Mouse (Mus musculus) heart, embryonic 11.5 days (tissue): ENCODE measurements around the gene Secisbp2. TPM values are rescaled to one million over a fixed set of nuclear protein-coding genes. Genes with fewer than 3 reads are reported as not detected.
A peak's percentile ranks its signal among the peaks of the same experiment; 100 is the strongest.

Experiments
- ATAC-seq: fragments of 200-750 bp; cut with Nextera tagmentation; replicated peaks from 2 replicates; pipeline ENCODE4 v1.8.0; 2017; ENCODE audit warnings: moderate library complexity; ENCODE audit not compliant: insufficient number of reproducible peaks, low FRiP score, low TSS enrichment
- H3K27ac ChIP-seq: fragments of 300-500 bp; sonication (generic); 2 replicates; pipeline ENCODE4 v1.5.1; 2014; ENCODE audit warnings: mild to moderate bottlenecking, low read depth, low read length
- H3K27me3 ChIP-seq: fragments of 300-500 bp; sonication (generic); 2 replicates; pipeline ENCODE4 v1.6.1; 2014; ENCODE audit warnings: mild to moderate bottlenecking, low read length, mixed read lengths; ENCODE audit not compliant: control insufficient read depth, insufficient read depth
- H3K36me3 ChIP-seq: fragments of 300-500 bp; sonication (generic); 2 replicates; pipeline ENCODE4 v1.6.1; 2014; ENCODE audit warnings: mild to moderate bottlenecking, low read length, moderate library complexity, mixed read lengths; ENCODE audit not compliant: control insufficient read depth, insufficient read depth
- H3K4me1 ChIP-seq: fragments of 300-500 bp; sonication (generic); 2 replicates; pipeline ENCODE4 v1.6.1; 2014; ENCODE audit warnings: low read length; ENCODE audit not compliant: control insufficient read depth, insufficient read depth
- H3K4me2 ChIP-seq: fragments of 300-500 bp; sonication (generic); 2 replicates; pipeline ENCODE4 v1.6.1; 2014; ENCODE audit warnings: mild to moderate bottlenecking, moderate library complexity
- H3K4me3 ChIP-seq: fragments of 300-500 bp; sonication (generic); 2 replicates; pipeline ENCODE4 v1.5.1; 2014; ENCODE audit warnings: low read depth, low read length
- H3K9ac ChIP-seq: fragments of 300-500 bp; sonication (generic); 2 replicates; pipeline ENCODE4 v1.6.1; 2014; ENCODE audit warnings: mild to moderate bottlenecking, low read depth, low read length, moderate library complexity
- H3K9me3 ChIP-seq: fragments of 300-500 bp; sonication (generic); replicated peaks from 2 replicates; pipeline ENCODE4 v1.6.1; 2016; ENCODE audit warnings: low read length; ENCODE audit not compliant: control insufficient read depth
- WGBS: fragments of 180-500 bp; shearing (Covaris S2); extraction: QIAGEN DNeasy Blood & Tissue Kit; methylation state at CpG from one replicate; pipeline ENCODE4 v1.1.7; 2014; ENCODE audit not compliant: insufficient replicate concordance; 5-methylcytosine and 5-hydroxymethylcytosine counted together
- polyA plus RNA-seq: library from polyadenylated mRNA; unstranded; fragments of >200 nt; fragmentation: Nextera tagmentation; extraction: Ambion mirVana; gene quantifications from 2 replicates; pipeline ENCODE4 v1.2.1, GENCODE M21; 2014

Gene Secisbp2
- polyA plus RNA-seq, 1 experiment from 2014 or later, result 21.9 TPM

DNA sequence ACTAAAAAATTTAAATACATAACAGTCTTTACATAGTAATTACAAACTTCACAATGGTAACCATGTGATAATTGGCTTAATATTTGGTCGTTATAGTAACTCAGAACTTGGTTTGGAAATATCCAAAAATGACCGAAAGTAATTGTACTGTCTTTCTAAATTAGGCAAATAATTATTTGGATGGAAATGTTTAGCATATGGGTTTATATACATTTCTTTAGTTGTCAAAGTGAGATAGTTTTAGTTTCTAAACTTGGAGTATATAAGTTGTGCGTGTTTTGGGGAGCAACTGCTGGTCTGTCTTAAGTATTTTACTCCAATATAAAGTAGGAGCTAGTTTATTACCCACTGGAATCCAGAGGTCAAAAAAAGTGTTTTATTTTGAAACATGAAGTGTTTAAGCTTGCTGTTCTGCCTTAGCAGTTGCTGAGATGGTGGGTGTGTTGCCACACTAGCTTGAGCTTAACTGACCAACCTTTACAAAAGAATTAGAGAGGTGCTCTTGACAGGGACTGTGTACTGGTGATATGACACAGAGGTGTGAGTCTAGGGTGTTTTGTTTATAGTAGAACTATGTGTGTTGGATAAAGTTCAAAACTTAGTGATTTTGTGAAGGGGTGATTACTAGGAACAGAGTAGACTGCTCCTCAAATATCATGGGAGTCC lies 5.0 kb upstream of the Secisbp2 start:
- WGBS, result 13% methylated on average over 3 of the region's 3 CpGs
- peak overlapping the region; percentile 29; the same call in 1 of the 2 replicates for H3K27ac ChIP-seq
- no peaks in the 10 kb centered on the region for H3K36me3 ChIP-seq
- peak overlapping the region; percentile 90 for H3K9ac ChIP-seq
- H3K27me3 ChIP-seq, result no peaks in the 10 kb centered on the region
- ATAC-seq, result no peak
- H3K4me2 ChIP-seq, result peak overlapping the region; percentile 71
- H3K4me3 ChIP-seq, result peak overlapping the region; percentile 81
- no peaks in the 10 kb centered on the region for H3K9me3 ChIP-seq
- peaks cover 22% of the 10 kb centered on the region for H3K4me1 ChIP-seq

DNA sequence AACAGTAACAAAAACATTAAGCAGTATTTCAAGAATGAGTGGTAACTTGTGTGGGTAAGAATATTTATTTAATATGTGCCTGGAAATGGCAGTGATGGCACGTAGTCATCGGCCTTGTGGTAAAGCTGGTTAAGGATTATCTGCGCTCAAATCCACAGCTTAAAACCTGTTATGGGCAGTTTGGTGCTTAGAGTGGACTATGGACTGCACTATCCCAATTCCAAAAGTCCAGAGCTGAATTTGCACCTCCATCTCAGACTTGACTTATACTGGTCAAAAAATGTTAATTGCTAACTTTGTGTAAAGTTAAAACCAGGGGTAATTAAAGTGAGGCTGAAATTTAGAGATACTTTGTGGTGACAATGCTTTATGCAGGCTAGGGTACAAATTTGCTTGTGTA lies 3.7 kb upstream of the Secisbp2 start:
- peak overlapping the region; percentile 71 for H3K4me2 ChIP-seq
- no peaks in the 10 kb centered on the region for H3K36me3 ChIP-seq
- peak overlapping the region; percentile 11 for H3K9ac ChIP-seq
- no peak for ATAC-seq
- H3K27me3 ChIP-seq, result no peaks in the 10 kb centered on the region
- WGBS, result 82% methylated on average over 3 of the region's 3 CpGs
- peaks cover 24% of the 10 kb centered on the region for H3K4me1 ChIP-seq
- peak overlapping the region; percentile 81 for H3K4me3 ChIP-seq
- no peaks in the 10 kb centered on the region for H3K9me3 ChIP-seq
- H3K27ac ChIP-seq, result no peak overlapping the region

DNA sequence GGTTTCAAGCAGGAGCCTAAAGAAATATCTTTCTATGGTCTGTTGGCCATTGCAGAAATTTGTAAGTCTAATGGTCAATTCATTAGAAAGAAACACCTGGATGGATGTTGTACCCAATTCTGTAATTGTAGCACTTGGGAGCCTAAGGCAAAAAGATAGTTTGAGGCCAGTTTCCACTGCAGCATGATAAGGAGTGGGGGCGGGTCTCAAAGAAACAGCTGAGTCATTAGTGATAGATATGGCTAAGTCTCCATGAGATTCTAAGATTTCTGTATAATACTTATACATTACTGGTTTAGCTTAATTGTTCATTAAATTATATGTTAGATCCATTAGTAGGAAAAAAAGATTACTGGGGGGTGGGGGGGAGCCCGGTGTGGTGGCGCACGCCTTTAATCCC lies 3.3 kb upstream of the Secisbp2 start:
- no peak overlapping the region for H3K9ac ChIP-seq
- no peak overlapping the region for H3K27ac ChIP-seq
- peak overlapping the region; percentile 71 for H3K4me2 ChIP-seq
- no peaks in the 10 kb centered on the region for H3K9me3 ChIP-seq
- no peak for ATAC-seq
- peaks cover 24% of the 10 kb centered on the region for H3K4me1 ChIP-seq
- WGBS, result 71% methylated on average over 4 of the region's 4 CpGs
- H3K36me3 ChIP-seq, result no peaks in the 10 kb centered on the region
- H3K4me3 ChIP-seq, result peak overlapping the region; percentile 81; the same call in 1 of the 2 replicates
- no peaks in the 10 kb centered on the region for H3K27me3 ChIP-seq

DNA sequence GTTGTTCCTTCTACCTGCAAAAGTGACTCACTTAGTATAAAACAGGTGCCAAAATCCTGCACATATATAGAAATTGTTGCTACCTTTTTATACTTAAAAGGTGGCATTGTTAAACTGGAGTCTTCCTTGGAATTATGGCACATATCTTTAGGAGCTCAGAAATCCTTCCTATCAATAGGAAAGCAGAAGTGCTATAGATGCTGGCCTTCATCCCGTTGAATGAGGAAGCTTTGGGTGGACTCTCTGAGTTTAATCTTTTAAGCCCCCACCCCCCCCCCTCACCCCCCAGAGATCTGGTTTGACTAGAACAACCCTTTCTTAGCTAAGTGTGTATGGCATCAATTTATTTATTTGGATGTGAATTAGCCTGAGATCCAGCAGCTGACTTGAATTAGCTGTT lies 1.8 kb upstream of the Secisbp2 start:
- Histone ChIP-seq H3K27me3 (no peaks in the 10 kb centered on the region), H3K4me2 (no peak overlapping the region), H3K4me1 (peaks cover 24% of the 10 kb centered on the region), H3K4me3 (no peak overlapping the region), H3K27ac (no peak overlapping the region), H3K36me3 (peaks cover 2% of the 10 kb centered on the region; the same call in 1 of the 2 replicates), H3K9me3 (no peaks in the 10 kb centered on the region), H3K9ac (no peak overlapping the region)
- ATAC-seq, result no peak
- WGBS, result 74% methylated on average over 1 of the region's 1 CpGs

DNA sequence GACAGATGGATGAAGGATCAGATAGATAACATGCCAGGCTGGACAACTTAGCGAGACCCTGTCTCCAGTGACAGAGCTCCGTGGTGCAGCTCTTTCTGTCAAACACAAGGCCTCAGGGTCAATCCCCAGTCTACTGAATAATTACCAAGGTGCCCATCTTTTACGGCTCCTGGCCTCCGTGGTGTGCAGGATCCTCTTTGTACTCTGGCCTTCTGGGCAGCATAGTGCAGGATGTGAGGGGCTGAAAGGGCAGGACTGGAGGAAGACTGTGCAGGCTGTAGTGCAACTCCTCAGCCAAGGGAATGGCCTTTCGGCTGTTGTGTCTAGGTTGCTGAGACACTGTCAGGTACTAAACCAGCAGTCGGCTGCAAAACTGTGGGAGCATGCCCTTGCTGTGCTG lies 1.7 kb downstream of the Secisbp2 start:
- peaks cover 10% of the 10 kb centered on the region for H3K4me1 ChIP-seq
- no peak overlapping the region for H3K4me3 ChIP-seq
- no peak overlapping the region for H3K27ac ChIP-seq
- H3K4me2 ChIP-seq, result no peak overlapping the region
- no peaks in the 10 kb centered on the region for H3K9me3 ChIP-seq
- ATAC-seq, result no peak
- no peak overlapping the region for H3K9ac ChIP-seq
- 91% methylated on average over 6 of the region's 6 CpGs for WGBS
- no peaks in the 10 kb centered on the region for H3K27me3 ChIP-seq
- H3K36me3 ChIP-seq, result peaks cover 16% of the 10 kb centered on the region

DNA sequence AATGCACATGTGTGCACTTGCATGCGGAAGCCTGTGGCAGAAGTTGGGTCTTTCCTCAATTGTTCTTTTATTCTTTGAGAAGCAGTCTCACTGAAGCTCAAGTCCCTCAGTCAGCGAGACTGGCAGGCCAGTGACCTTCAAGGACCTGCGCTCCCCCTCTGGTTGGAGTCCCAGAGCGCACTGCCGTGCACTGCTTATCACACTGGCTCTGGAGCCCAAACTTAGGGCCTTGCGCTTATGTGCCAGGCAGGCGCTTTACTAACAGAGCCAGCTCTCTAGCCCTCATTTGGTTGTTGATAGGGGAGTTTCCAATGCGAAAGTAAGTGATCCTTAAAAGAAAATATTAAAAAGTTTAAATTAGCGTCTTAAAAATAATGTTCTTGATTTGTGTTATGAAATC lies 2.5 kb downstream of the Secisbp2 start:
- Histone ChIP-seq H3K9me3 (no peaks in the 10 kb centered on the region), H3K4me1 (peaks cover 8% of the 10 kb centered on the region), H3K9ac (no peak overlapping the region), H3K36me3 (peaks cover 20% of the 10 kb centered on the region), H3K4me2 (no peak overlapping the region), H3K4me3 (no peak overlapping the region), H3K27ac (no peak overlapping the region), H3K27me3 (no peaks in the 10 kb centered on the region)
- ATAC-seq, result no peak
- WGBS, result 83% methylated on average over 9 of the region's 9 CpGs

DNA sequence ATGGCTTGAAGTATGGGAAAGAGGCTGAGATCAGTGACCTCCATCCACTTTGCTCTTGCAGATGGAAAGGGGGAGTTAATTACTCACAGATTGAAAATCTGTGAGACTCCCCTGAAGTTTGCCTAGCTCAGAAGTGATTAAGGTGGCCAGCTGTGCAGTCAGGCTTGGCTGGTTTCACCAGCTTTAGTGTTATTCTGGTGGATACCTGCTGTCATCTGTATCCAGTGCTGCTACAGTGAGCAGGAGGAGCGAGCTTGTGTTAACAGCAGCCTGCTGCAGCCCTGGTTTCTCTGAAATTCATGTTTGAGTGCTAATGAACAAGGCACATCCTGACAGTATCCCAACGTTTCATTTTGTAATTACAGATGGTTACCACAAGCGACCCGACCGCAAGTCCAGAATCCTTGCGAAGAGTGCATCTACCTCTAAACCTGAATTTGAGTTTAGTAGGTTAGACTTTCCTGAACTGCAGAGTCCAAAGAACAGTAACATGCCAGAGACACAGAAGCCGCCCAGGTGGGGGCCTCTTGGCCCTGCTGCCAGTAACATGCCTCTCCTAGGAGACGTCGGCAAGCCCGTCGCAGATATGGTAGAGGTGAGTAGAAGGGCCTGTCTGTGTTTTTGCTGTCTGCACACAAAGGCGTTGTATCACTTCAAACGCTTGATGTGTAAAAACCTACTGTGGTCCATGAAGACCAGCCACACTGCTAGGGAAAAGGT lies 5.2 kb downstream of the Secisbp2 start:
- Histone ChIP-seq H3K27ac (no peak overlapping the region), H3K4me3 (no peak overlapping the region), H3K9ac (no peak overlapping the region), H3K27me3 (no peaks in the 10 kb centered on the region), H3K9me3 (no peaks in the 10 kb centered on the region), H3K4me1 (0 out of 2 replicates have a peak, but pooled peaks cover 3% of the 10 kb centered on the region), H3K4me2 (no peak overlapping the region), H3K36me3 (peaks cover 37% of the 10 kb centered on the region)
- 94% methylated on average over 13 of the region's 13 CpGs for WGBS
- no peak for ATAC-seq

DNA sequence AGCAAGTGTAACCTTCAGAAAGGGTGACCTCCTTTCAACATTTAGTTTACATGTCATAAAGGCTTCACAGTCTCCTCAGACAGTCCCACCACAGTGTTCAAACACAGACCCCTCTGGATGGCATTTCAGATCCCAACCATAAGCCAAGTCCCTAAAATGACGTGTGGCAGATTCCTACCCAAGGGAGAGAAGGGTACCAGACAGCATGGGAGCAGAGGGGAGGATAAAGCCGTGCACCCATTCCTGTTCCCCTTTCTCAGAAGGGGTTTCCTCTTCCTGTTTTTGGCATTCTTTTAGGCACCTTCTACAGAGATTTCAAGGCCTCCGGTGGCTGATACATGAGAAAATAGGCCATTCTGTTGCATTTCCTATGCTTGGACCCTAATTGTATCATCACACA lies 6.6 kb downstream of the Secisbp2 start:
- Histone ChIP-seq H3K36me3 (peaks cover 50% of the 10 kb centered on the region), H3K27ac (no peak overlapping the region), H3K27me3 (no peaks in the 10 kb centered on the region), H3K4me2 (no peak overlapping the region), H3K9me3 (no peaks in the 10 kb centered on the region), H3K4me3 (no peak overlapping the region), H3K9ac (no peak overlapping the region), H3K4me1 (no peaks in the 10 kb centered on the region)
- WGBS, result 89% methylated on average over 3 of the region's 3 CpGs
- no peak for ATAC-seq
